Mouse (Mus musculus) embryonic facial prominence, embryonic 13.5 days (tissue): ENCODE results near the gene Elp4. TPM values are rescaled to one million over a fixed set of nuclear protein-coding genes. Genes with fewer than 3 reads are reported as not detected.

ENCODE experiments used
- ATAC-seq: fragments of 200-750 bp; cut with Nextera tagmentation; 2 replicates; pipeline ENCODE4 v1.8.0; 2017; ENCODE audit warnings: low read depth; ENCODE audit not compliant: insufficient number of reproducible peaks, insufficient read depth, low FRiP score, low TSS enrichment
- H3K27ac ChIP-seq: fragments of 300-500 bp; sonication (generic); 2 replicates; pipeline ENCODE4 v1.5.1; 2015; ENCODE audit warnings: moderate library complexity, mild to moderate bottlenecking, inconsistent platforms
- H3K27me3 ChIP-seq: fragments of 300-500 bp; sonication (generic); 2 replicates; pipeline ENCODE4 v1.6.1; 2015; ENCODE audit warnings: mild to moderate bottlenecking, inconsistent platforms
- H3K36me3 ChIP-seq: fragments of 300-500 bp; sonication (generic); 2 replicates; pipeline ENCODE4 v1.6.1; 2015; ENCODE audit warnings: mild to moderate bottlenecking, inconsistent platforms
- H3K4me1 ChIP-seq: fragments of 300-500 bp; sonication (generic); 2 replicates; pipeline ENCODE4 v1.6.1; 2015; ENCODE audit warnings: inconsistent platforms
- H3K4me2 ChIP-seq: fragments of 300-500 bp; sonication (generic); 2 replicates; pipeline ENCODE4 v1.6.1; 2015; ENCODE audit warnings: moderate library complexity, mild to moderate bottlenecking, inconsistent platforms
- H3K4me3 ChIP-seq: fragments of 300-500 bp; sonication (generic); 2 replicates; pipeline ENCODE4 v1.5.1; 2015; ENCODE audit warnings: mild to moderate bottlenecking, inconsistent platforms
- H3K9ac ChIP-seq: fragments of 300-500 bp; sonication (generic); 2 replicates; pipeline ENCODE4 v1.6.1; 2015; ENCODE audit warnings: mild to moderate bottlenecking, inconsistent platforms
- H3K9me3 ChIP-seq: fragments of 300-500 bp; sonication (generic); 2 replicates; pipeline ENCODE4 v1.6.1; 2016; ENCODE audit warnings: inconsistent platforms
- WGBS: fragments of 180-500 bp; shearing (Covaris S2); methylation state at CpG from one replicate; pipeline ENCODE4 v1.1.7; 2015; ENCODE audit warnings: mixed read lengths; 5-methylcytosine and 5-hydroxymethylcytosine counted together
- polyA plus RNA-seq: library from polyadenylated mRNA; unstranded; fragments of >200 nt; fragmentation: Nextera tagmentation; extraction: Ambion mirVana; gene quantifications from 2 replicates; pipeline ENCODE4 v1.2.1, GENCODE M21; 2015

Gene Elp4
- polyA plus RNA-seq, 1 experiment from 2014 or later, result 38.9 TPM

- no peaks in the 10 kb centered on the region for H3K36me3 ChIP-seq
- H3K27me3 ChIP-seq, result peaks cover 100% of the 10 kb centered on the region
- no peak overlapping the region for H3K4me2 ChIP-seq
- ATAC-seq, result no peak
- WGBS, result 1% methylated on average over 41 of the region's 41 CpGs
- H3K27ac ChIP-seq, result no peak overlapping the region
- H3K9ac ChIP-seq, result no peak overlapping the region
- H3K9me3 ChIP-seq, result no peaks in the 10 kb centered on the region
- no peak overlapping the region for H3K4me3 ChIP-seq
- peaks cover 14% of the 10 kb centered on the region; the same call in 1 of the 2 replicates for H3K4me1 ChIP-seq
Observed at GRCm38 (mm10) chr2:105666763-105667625, 237.4 kb downstream of the Elp4 start.

- H3K27me3 ChIP-seq, result peaks cover 100% of the 10 kb centered on the region
- no peak overlapping the region for H3K4me3 ChIP-seq
- no peak for ATAC-seq
- peaks cover 14% of the 10 kb centered on the region; the same call in 1 of the 2 replicates for H3K4me1 ChIP-seq
- H3K9ac ChIP-seq, result no peak overlapping the region
- no peaks in the 10 kb centered on the region for H3K9me3 ChIP-seq
- H3K27ac ChIP-seq, result no peak overlapping the region
- no peaks in the 10 kb centered on the region for H3K36me3 ChIP-seq
- WGBS, result 5% methylated on average over 6 of the region's 6 CpGs
- no peak overlapping the region for H3K4me2 ChIP-seq
Observed at GRCm38 (mm10) chr2:105666331-105666730, 238.0 kb downstream of the Elp4 start.

GRCm38 (mm10) chr2:105665491-105666250, 238.7 kb downstream of the Elp4 start:
- no peak overlapping the region for H3K4me2 ChIP-seq
- no peaks in the 10 kb centered on the region for H3K9me3 ChIP-seq
- H3K27ac ChIP-seq, result no peak overlapping the region
- no peak overlapping the region for H3K4me3 ChIP-seq
- H3K36me3 ChIP-seq, result no peaks in the 10 kb centered on the region
- H3K9ac ChIP-seq, result no peak overlapping the region
- ATAC-seq, result no peak
- 12% methylated on average over 5 of the region's 5 CpGs for WGBS
- H3K27me3 ChIP-seq, result peaks cover 100% of the 10 kb centered on the region
- peaks cover 15% of the 10 kb centered on the region for H3K4me1 ChIP-seq

GRCm38 (mm10) chr2:105664996-105665395, 239.4 kb downstream of the Elp4 start:
- no peaks in the 10 kb centered on the region for H3K36me3 ChIP-seq
- H3K4me1 ChIP-seq, result peaks cover 20% of the 10 kb centered on the region
- no peak for ATAC-seq
- H3K27me3 ChIP-seq, result peaks cover 100% of the 10 kb centered on the region
- H3K4me3 ChIP-seq, result no peak overlapping the region
- no peak overlapping the region for H3K4me2 ChIP-seq
- WGBS, result 9% methylated on average over 5 of the region's 5 CpGs
- no peak overlapping the region for H3K9ac ChIP-seq
- H3K9me3 ChIP-seq, result no peaks in the 10 kb centered on the region
- H3K27ac ChIP-seq, result no peak overlapping the region

GRCm38 (mm10) chr2:105663101-105663511, 241.3 kb downstream of the Elp4 start:
- no peak for ATAC-seq
- Histone ChIP-seq H3K36me3 (no peaks in the 10 kb centered on the region), H3K4me1 (peaks cover 11% of the 10 kb centered on the region), H3K4me3 (no peak overlapping the region), H3K27me3 (peaks cover 100% of the 10 kb centered on the region), H3K9me3 (no peaks in the 10 kb centered on the region), H3K4me2 (no peak overlapping the region), H3K27ac (no peak overlapping the region), H3K9ac (no peak overlapping the region)
- WGBS, result 3% methylated on average over 10 of the region's 10 CpGs

- Histone ChIP-seq H3K27me3 (peaks cover 98% of the 10 kb centered on the region), H3K36me3 (no peaks in the 10 kb centered on the region), H3K27ac (no peak overlapping the region), H3K4me1 (peaks cover 11% of the 10 kb centered on the region), H3K9ac (no peak overlapping the region), H3K9me3 (no peaks in the 10 kb centered on the region), H3K4me3 (no peak overlapping the region), H3K4me2 (no peak overlapping the region)
- ATAC-seq, result no peak
- WGBS, result under 1% methylated on average over 7 of the region's 7 CpGs
Observed at GRCm38 (mm10) chr2:105662606-105663005, 241.8 kb downstream of the Elp4 start.

- H3K9me3 ChIP-seq, result no peaks in the 10 kb centered on the region
- H3K4me2 ChIP-seq, result no peak overlapping the region
- no peak overlapping the region for H3K27ac ChIP-seq
- H3K4me3 ChIP-seq, result no peak overlapping the region
- peaks cover 11% of the 10 kb centered on the region for H3K4me1 ChIP-seq
- H3K36me3 ChIP-seq, result no peaks in the 10 kb centered on the region
- no peak overlapping the region for H3K9ac ChIP-seq
- peaks cover 98% of the 10 kb centered on the region for H3K27me3 ChIP-seq
- ATAC-seq, result no peak
- WGBS, result 2% methylated on average over 16 of the region's 16 CpGs
Observed at GRCm38 (mm10) chr2:105662121-105662520, 242.2 kb downstream of the Elp4 start.

- H3K27ac ChIP-seq, result no peak overlapping the region
- H3K4me1 ChIP-seq, result peaks cover 11% of the 10 kb centered on the region
- no peak overlapping the region for H3K4me2 ChIP-seq
- peaks cover 98% of the 10 kb centered on the region for H3K27me3 ChIP-seq
- H3K9me3 ChIP-seq, result no peaks in the 10 kb centered on the region
- H3K9ac ChIP-seq, result no peak overlapping the region
- H3K36me3 ChIP-seq, result no peaks in the 10 kb centered on the region
- no peak overlapping the region for H3K4me3 ChIP-seq
- WGBS, result under 1% methylated on average over 18 of the region's 18 CpGs
- ATAC-seq, result no peak
Observed at GRCm38 (mm10) chr2:105661623-105662066, 242.7 kb downstream of the Elp4 start.

- ATAC-seq, result no peak
- Histone ChIP-seq H3K4me1 (peaks cover 11% of the 10 kb centered on the region), H3K9ac (no peak overlapping the region), H3K4me3 (peak overlapping the region; percentile 23), H3K36me3 (no peaks in the 10 kb centered on the region), H3K27me3 (peaks cover 97% of the 10 kb centered on the region), H3K27ac (no peak overlapping the region), H3K9me3 (no peaks in the 10 kb centered on the region), H3K4me2 (peak overlapping the region; percentile 40; the same call in 1 of the 2 replicates)
- WGBS, result 2% methylated on average over 26 of the region's 26 CpGs
Observed at GRCm38 (mm10) chr2:105660874-105661622, 243.3 kb downstream of the Elp4 start.

GRCm38 (mm10) chr2:105659926-105660873, 244.2 kb downstream of the Elp4 start:
- Histone ChIP-seq H3K36me3 (no peaks in the 10 kb centered on the region), H3K9me3 (no peaks in the 10 kb centered on the region), H3K9ac (peak overlapping the region; percentile 44; the same call in 1 of the 2 replicates), H3K27ac (no peak overlapping the region), H3K4me1 (peaks cover 11% of the 10 kb centered on the region), H3K27me3 (peaks cover 96% of the 10 kb centered on the region), H3K4me2 (peak overlapping the region; percentile 40; the same call in 1 of the 2 replicates), H3K4me3 (peak overlapping the region; percentile 23)
- peak; percentile 76; the same call in 1 of the 2 replicates for ATAC-seq
- WGBS, result under 1% methylated on average over 41 of the region's 41 CpGs
